Mouse (Mus musculus) T-helper 2 cell (primary cell): ENCODE measurements around the gene Dgat2.

Experiments
- in situ Hi-C: fragments of 300-600 bp; cut with MboI, MseI; formaldehyde crosslinking; loops from one replicate; pipeline ENCODE4 v1.15.1; 2025; ENCODE audit warnings: high pct_unique_total_duplicates

Dgat2 gene

DNA sequence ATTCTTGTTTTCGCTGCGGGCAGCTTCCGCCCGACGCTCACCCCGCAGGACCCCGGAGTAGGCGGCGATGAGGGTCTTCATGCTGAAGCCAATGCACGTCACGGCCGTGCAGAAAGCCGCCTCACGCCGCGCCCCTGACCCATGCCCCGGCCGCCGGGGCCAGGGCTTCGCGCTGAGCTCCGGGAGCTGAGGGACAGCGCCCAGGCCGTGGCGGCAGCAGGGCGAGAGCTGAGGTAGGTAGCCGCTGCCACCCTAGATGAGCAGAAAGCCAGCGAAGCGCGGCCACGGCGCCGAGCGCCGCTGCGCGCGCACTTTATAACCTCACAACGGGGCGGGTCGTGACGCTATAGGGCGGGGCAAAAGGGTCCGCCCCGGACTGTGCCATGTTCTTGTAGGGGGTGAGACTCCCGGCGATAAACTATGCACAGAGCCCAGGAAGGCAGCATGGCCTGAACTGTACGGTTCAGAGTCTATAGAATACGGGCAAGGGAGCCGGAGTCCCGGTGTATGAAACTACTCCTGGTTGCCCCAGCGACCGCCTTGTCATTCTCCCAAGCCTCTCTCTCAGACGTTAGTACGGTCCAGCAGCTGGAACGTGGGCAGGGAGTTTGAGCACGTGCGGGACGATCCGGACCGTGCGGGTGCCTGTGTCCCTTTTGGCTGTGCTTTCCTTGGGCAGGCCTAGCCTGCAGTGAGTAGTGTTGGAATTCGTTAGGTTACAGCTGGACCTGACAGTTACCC is at the start of gene Dgat2:
Dgat2 (minus strand) TSS at position 288 of the 741 bp plus-strand sequence.
- in situ Hi-C loops, result loop anchor here (5.0 kb wide), 1 partner anchor 285 kb away; the partner anchor contains the start of gene Klhl35

DNA sequence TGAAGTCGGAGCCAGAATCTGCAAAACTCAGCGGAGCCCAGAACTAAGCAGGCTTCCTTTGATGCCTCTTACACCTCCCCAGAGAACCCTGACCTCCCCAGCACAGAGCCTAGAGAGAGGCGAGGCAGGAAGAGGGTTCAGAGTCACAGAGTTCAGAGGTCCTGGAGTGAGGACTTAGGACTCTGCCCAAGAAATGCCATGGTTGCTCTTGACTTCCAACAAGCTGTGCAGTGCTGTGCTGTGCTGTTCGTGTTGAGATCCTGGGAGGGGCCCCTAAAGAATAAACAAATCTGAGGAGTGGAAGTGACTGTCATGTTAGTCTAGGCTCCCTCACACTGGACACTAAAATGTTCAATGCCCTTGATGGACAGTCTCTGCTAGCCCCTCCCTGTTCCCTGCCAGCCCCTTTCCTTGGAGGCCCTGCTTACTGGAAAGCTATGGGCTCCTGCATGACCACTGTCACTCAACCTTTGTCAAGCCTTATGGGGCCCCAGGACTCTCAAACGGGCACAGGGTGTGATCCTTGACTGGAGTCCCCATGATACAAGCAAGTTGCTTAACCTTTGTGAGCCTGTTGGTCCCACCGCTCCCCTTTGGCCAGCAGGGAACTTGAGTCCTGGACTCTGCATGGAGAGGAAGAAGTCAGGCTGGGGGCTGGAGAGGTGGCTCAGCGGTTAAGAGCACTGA is 47.7 kb upstream of the Dgat2 start:
- in situ Hi-C loops, result no loop called here

DNA sequence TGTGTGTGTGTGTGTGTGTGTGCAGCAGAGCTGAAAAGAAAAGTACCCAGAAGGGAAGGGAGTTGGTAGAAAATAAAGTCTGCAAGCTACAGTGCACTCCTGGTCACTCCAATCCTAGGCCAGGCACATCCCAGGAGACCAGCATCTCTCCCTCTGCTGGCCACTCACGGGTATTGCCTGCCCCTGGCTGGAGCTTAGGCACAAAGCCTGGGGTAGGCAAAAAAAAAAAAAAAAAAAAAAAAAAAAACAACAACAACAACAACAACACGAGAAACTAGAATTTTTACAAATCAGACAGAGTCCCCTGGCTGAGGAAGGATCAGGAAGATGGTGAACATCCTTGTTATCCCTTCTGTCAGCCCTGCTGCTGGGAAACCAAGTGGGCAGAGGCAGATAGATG is 46.9 kb upstream of the Dgat2 start:
- in situ Hi-C loops, result no loop called here

DNA sequence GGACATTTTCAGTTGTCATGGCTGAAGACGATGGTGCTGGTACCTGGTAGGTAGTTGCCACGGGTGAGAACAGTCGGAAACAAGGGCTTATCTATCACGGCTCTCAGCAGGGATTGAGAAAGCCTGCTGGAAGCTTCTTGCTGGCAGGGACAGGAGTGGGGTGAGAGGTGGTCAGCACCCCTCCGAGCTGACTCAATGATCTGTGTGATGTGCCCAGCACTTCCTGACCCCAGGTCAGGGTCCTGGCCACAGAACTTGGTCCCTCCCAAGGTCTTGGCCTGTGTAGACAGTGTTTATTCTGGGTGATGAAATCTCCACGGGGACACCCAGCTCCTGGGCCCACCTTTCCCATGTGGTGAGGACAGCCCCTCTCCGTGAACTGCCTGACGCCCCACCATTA is 46.3 kb upstream of the Dgat2 start:
- in situ Hi-C loops, result no loop called here

DNA sequence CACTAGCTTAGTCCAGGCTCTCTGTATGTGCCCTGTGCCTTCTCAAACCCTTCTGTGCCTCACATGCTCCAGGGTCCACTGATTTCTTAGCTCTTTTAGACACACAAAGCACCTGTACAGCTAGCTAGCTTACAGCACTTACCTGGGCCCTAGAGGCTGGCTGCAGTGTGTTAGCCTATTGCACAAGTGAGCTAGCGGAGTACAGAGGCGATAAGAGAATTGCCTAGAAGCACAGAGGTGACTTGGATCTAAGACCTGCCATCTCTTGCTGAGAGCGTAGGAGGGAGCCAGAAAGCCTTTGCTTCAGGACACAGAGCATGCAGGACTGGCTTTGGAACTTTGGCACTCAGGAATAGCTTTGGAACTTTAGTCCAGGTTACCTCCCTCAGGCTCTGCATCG is 44.7 kb upstream of the Dgat2 start:
- in situ Hi-C loops, result no loop called here

DNA sequence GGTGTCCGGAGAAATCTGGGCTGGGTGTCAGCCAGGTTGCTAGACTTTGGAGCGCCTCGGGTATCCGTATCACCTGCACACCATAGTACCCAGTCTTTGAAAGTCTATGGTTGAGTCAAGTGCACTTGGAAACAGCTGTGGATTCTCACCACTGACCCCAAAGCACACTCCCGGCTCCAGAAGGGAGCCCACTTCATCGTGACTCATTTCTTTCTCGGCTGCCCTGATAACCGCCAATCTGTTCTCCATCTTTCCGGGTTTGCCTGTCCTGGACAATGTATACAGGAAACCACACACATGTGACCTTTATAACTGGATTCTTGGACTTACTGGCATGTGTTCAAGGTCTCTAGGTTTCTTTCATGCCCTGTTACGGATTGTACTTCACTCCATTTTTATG is 44.1 kb upstream of the Dgat2 start:
- in situ Hi-C loops, result no loop called here

DNA sequence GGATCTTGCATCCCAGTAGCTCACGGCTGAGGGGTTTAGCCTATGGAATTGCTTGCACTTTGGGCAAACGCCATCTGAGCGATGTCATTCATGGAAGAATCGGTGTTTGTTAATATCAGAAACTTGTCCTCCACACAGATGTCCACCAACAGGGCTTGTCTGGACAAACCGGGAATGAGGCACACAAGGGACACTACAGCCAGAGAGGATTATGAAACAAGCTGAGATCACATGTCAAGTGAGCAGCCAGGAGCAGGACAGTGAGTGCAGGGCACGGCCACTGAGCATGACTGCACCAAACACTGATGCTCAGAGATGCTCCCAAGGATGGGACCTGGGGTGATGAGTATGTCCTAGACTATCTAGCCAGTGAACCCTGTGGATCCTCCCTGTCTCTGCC is 42.9 kb upstream of the Dgat2 start:
- in situ Hi-C loops, result no loop called here

DNA sequence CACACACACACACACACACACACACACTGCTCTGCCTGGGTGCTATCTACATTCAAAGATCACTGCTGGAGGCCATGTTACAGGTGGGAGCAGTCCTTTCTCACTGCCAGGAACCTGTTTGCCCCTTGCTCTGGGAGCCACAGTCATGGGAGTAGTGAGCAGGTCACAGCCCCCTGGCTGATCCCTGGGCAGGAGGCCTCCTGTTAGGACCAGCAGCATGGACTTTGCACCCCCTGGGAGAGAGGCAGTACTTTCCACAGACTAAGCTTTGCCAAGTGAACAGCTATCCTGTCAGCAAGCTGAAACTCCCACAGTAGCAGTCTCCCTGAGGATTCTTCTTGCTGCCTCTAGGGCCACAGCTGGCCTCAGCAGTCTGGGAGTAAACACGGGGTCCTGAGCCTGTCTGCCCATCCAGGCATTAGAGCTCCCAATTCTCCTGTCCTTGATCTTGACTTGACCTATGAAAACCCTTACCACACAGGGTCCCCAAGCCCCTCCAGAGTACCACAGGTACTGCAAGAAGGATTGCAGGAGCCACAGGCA is 42.2 kb upstream of the Dgat2 start:
- in situ Hi-C loops, result no loop called here

DNA sequence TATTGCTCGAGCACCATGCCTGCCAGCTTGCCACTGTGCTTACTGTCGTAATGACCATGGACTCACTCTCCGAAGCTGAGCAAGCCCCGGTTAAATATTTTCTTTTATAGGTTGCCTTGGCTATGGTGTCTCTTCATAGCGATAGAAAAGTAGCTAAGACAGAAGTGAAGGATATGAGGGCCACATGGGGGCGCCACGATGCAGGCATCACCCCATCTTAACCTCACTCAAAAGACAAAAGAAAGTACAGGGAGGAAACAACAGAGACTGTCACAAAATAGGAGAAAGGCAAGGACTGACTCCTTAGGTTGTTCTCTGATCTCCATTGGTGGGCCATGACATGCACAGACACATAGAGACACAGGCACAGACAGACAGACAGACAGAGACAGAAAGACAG is 41.7 kb upstream of the Dgat2 start:
- in situ Hi-C loops, result no loop called here

DNA sequence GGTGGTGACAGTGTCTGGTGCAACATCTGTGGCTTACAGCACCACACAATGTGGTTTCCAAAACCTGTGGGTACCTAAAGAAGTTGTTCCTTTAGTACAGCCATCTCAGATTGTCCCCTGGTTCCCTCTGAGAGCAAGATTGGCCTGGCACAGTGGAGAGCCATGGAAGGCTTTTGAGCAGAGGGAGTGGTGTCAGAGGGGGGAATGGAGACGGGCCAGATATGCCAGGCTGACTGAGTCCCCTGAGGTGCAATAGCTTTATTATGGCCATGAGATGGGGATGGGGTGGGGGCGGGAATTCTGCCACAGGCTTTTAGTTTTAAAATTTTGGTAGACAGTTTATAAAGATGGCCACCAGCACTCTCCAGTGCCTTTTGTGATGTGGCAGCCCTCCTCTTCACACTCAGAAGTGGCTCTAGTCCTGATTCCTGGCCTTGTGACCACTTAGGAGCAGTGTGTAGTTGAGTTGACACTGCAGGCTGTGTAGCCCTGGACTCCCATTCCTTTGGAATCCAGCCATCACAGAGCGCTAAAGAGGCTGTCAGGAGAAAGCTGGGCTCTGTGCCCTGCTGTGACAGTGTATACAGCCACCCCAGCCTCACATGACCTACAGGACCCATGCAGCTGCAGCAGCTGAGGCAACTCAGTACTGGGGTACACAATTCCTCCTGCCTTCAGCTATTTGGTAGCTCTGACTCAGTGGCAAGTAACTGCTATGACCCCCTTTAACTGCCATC is 35.0 kb upstream of the Dgat2 start:
- in situ Hi-C loops, result no loop called here

DNA sequence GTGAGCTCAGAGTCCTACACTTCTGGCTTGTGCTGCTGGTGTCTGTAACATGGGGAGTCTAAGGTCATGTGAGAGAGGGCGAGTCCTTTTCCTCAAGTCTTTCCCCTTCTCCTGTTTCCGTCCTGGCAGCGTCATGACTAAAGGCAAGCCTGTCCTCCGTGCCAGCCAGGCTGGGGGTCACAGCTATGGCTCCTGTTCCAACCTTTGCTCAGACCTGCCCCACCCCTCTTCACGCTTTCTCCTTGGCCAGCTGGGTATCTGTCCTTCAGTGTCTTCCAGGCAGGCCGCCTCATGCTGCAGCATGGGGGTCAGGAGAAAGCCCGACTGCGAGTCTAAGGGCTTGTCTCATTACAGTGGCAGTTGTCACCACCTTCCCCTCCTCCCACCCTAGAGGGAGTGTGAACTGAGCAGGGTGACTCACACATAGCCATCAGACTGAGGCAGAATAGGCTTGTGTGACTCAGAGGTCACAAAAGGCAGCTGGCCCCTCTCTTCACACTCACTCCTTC is 32.9 kb upstream of the Dgat2 start:
- in situ Hi-C loops, result no loop called here

DNA sequence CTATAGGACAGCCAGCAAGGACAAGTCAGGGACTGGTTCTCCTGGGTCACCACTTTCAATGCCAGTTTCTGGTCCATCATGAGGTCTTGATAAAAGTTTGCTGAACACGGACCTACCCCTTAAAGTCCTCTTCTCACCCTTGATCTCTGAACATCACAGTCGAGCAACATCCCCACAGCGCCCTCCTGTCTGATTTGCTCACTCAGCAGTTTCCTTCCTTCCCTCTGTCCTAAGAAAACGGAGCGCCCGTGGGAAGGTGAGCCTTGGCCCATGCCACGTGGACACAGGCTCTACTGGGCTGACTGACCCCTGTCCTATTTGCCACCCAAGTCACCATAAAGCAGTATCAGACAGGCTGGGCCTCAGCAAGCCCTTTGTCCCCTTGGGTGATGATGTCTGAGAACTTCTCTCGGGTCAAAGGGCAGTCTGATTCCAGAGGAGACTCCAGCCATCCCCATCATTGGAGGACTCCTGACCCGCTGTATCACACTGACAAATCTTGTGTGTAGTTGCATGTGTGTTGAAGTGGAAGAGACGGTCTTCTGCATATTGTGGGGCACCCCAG is 32.2 kb upstream of the Dgat2 start:
- in situ Hi-C loops, result no loop called here

DNA sequence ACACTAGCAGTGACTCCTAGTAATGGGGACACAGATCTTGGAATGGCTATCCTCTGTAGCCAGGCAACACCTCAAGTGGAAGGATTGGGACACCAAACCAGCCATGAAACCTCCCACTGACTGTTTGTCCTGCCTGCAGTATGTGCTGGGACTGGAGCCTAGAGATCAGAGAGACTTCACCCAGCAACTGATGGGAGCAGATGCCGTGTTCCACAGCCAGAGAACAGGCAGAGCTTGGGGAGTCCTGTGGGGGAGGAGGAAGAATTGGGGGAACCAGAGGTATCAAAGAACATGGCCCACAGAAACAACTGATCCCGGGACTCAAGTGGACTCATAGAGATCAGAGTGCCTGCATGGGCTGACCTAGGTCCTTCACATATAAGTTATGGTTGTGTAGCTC is 31.2 kb upstream of the Dgat2 start:
- in situ Hi-C loops, result no loop called here

DNA sequence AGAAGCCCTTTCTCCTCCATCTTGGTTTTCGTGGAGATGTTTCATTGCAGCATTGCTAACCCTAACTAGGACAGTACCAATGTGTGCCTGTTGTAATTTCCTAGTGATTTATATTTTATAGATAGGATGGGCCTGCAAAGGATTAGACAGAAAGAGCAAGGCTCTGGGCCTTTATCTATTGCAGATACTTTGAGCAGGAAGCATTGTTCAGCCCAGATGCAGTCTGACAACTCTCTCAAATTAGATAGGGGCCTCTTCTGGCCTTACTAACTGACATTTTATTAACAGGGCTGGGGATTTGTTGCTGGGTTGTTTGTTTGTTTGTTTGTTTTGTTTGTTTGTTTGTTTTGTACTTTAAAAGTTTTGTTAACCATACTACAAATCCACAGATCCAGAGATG is 30.5 kb upstream of the Dgat2 start:
- in situ Hi-C loops, result no loop called here

DNA sequence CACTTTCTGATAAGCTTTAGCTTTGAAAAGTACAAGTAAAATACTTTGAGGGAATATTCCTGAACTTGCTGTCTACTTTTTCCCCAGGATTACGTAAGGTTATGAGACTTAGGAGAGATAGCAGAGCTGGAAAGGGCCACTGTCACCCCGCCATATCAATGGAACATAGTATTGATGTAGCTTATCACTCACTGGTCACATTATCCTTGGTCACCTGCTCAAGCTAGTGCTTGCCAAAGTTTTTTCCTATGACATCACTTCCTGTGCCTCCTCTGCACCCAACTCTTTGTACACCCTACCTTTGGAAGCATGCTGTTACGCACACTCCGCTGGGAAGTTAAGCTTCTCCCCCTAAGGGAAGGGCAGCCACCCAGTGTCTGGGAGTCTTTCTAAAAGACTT is 26.2 kb upstream of the Dgat2 start:
- in situ Hi-C loops, result no loop called here

DNA sequence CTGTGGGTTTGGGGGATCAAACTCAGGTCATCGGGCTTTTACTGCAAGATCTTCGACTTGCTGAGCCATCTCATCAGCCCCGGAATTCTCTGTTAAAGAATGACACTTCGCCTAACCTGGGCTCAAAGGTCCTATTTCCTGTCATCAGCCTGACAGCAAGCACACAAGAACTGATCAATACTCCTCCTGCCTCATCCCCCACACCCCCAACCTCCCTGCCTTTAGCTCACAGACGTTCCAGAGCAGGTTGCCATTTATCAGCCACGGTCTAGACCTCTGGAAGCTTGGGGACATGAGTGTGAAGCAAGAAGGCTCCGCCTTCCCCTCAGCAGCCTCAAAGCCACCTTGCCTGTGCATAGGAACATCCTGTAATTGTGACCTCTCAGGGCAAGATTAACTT is 23.8 kb upstream of the Dgat2 start:
- in situ Hi-C loops, result no loop called here

DNA sequence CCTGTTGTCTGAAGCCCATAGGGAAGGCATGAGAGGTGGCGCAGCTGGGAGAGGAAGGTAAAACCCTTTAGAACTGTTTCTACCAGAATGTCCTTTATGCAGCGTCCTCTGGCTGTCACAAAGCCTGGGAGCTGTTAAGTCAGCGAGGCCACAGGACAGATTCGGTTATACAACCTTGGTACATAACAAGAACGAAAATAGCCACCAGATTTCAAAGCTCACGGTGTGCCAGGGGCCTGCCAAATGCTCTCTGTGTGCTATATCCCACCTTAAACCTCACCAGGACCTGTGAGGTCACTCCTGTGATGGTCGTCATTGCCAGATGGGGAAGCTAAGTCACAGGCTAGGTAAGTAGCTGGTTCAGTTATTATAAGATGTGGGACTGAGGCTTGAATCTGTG is 19.6 kb upstream of the Dgat2 start:
- in situ Hi-C loops, result no loop called here

DNA sequence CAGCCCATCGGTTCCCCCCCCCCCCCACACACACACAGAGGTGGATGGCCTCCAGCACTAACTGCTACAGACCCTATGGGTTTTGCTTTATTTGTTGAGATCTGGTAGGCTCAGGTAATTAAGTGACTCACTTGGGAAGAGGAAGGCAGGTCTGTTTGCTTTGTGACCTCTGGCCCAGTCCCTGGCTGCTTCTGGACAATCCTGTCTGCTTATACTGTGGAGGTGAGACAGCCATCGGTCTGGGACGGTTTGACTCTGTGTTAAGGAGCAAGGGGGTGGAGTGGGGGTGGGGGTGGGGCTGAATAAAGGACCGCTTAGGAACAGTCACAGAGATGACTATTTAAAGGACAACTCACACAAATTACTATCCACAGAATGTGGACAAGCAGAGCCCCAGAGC is 17.8 kb upstream of the Dgat2 start:
- in situ Hi-C loops, result no loop called here

DNA sequence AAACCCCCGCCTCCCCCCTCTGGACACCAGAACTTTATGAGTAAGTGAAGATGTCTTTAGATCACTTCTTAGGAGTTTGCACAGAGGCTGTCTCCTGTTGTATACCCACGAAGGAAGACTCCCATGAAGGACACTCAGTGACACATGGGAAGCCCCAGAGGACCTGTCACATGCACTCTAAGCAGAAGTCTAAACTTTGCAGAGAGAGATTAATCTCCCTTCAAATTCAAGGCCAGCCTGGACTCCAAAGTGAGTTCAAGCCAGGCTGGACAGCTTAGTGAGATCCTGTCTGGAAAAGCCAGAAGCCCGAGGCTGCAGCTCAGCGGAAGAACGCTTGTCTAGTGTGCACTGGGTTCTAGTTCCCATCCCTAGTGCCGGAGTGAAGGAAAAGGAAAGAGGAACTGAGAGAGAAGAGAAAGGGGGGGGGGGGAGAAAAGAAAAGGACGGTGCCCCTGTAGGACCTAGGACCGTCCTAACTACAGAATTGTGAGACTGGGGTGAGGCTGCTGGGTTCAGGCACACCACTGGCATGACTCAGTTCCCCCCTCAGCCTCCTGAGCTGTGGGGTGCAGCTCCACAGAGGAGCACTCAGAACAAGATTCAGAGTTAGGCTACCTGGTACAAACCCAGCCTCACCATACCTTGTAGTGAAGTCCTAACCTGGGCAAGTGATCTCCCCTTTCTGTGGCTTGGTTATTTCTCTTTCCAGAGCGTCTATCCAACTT is 17.1 kb upstream of the Dgat2 start:
- in situ Hi-C loops, result no loop called here

DNA sequence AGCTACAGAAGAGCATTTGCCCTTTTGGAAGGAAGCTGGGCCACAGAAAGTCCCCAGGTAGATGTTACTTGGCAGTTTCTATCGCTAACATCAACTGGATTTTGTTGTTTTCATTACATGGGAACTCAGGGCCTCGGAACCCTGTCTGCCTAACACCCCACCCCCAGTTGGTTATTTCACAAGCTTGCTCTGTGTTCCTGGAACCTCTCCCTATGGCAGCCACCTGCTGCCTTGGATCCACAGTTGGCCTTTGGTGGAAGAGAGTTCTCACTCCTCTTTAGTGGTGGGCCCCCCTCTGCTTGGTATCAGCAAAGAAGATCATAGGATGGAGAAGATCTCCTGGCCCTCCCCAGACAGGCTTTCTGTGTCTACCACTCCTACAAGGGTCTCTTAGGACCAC is 16.3 kb upstream of the Dgat2 start:
- in situ Hi-C loops, result no loop called here

DNA sequence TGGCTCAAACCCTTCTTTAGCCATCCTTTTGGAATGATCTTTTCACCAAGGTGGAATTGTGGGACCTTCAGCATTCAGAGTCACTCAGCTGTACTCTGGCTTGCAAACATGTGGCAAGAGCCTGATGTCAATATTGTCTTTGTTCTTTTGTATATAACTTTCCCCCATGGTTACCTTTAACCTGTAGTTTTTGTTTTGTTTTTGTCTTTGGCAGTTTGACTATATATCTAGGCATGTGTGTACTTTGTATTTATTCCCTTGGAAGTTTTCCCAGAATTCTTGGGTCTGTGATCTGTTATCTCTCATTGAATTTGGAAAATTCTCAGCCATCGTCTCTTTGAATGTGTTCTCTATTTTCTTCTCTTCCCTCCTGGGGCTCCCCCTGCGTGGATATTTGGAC is 12.0 kb upstream of the Dgat2 start:
- in situ Hi-C loops, result no loop called here
